ENCODE assay signal across 18 mouse cellular contexts in the genomic region with DNA sequence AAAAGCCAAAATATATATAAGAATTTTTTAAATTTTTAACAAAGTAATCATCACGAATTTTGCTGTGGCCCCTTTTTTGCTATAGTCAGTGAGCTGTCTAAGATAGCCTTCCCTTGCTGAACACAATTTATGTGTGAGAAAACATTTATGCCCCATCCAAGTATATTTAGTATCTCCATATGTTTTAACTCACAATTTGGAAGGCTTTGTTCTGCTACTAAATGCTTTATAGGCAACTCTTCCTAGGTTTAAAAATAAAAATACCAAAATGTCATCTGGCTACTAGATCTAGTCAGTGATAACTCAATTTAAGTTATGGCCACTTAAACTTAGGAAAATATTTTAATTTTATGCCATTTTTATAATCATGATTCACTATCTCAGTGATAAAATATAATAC.
DNase-seq lines count a peak whose midpoint lies in the region; ATAC-seq and TF ChIP-seq lines count a peak whose summit lies in the region.
"Had no signal": no experiment of that assay in that cellular context is flagged by ENCODE, and none has a peak within 500 bp of the region (broad histone marks: within the 10 kb centered on the region; RNA-seq: fewer than 3 reads in every experiment).

No protein-coding gene starts in this region.

- intact Hi-C loops in left cerebral cortex, postnatal 36 days (cut with DNase I) = no loop called here

- no peaks in the 10 kb centered on the region for H3K9me3 ChIP-seq in kidney, embryonic 14.5 days (ENCODE audit: control insufficient read depth, low read length)
- no peaks in the 10 kb centered on the region for H3K9me3 ChIP-seq in kidney, postnatal 0 days (replicated peaks; ENCODE audit: low read length)
- no peaks in the 10 kb centered on the region for H3K9me3 ChIP-seq in kidney, embryonic 15.5 days (replicated peaks)
- H3K9me3 ChIP-seq: embryonic facial prominence, embryonic 10.5 days; embryonic facial prominence, embryonic 12.5 days; forebrain, embryonic 13.5 days; forebrain, embryonic 15.5 days had no signal

- H3K9ac ChIP-seq in kidney, embryonic 14.5 days (ENCODE audit: low read depth, low read length) = no peak overlapping the region
- H3K9ac ChIP-seq in kidney, postnatal 0 days (ENCODE audit: low read depth, low read length) = no peak overlapping the region
- no peak overlapping the region for H3K9ac ChIP-seq in kidney, embryonic 15.5 days
- H3K9ac ChIP-seq: embryonic facial prominence, embryonic 12.5 days; forebrain, embryonic 13.5 days; forebrain, embryonic 15.5 days had no signal

- DNase-seq in kidney, adult 11 months = no peak
- peak; percentile 81 for DNase-seq in kidney, postnatal 0 days (ENCODE audit: low spot score)
- peak; percentile 29 for DNase-seq in telencephalon, adult 2 months (ENCODE audit: low read depth, low spot score)
- no peak for DNase-seq in left cerebral cortex, postnatal 36 days (ENCODE audit: low spot score in 2 of 2)
- DNase-seq: adrenal gland, adult 2 months; adrenal gland, postnatal 10 days; adrenal gland, postnatal 25 days; cerebellum, adult 11-12 months; cerebellum, adult 2 months; cerebellum, adult 9-10 months; cerebellum, postnatal 10 days; cerebellum, postnatal 25 days had no signal

- H3K36me3 ChIP-seq in kidney, embryonic 14.5 days (ENCODE audit: control insufficient read depth, insufficient read depth, low read length) = no peaks in the 10 kb centered on the region
- no peaks in the 10 kb centered on the region for H3K36me3 ChIP-seq in kidney, postnatal 0 days (ENCODE audit: insufficient read depth, low read length)
- no peaks in the 10 kb centered on the region for H3K36me3 ChIP-seq in kidney, embryonic 15.5 days
- H3K36me3 ChIP-seq: embryonic facial prominence, embryonic 10.5 days; embryonic facial prominence, embryonic 12.5 days; forebrain, embryonic 15.5 days had no signal

- no peaks in the 10 kb centered on the region for H3K27me3 ChIP-seq in kidney, embryonic 14.5 days (ENCODE audit: control insufficient read depth, insufficient read depth, low read length)
- H3K27me3 ChIP-seq in kidney, postnatal 0 days (ENCODE audit: insufficient read depth, low read length) = no peaks in the 10 kb centered on the region
- no peaks in the 10 kb centered on the region for H3K27me3 ChIP-seq in kidney, embryonic 15.5 days
- H3K27me3 ChIP-seq: embryonic facial prominence, embryonic 12.5 days; forebrain, embryonic 13.5 days; forebrain, embryonic 15.5 days had no signal

- no peak overlapping the region for H3K4me3 ChIP-seq in kidney, embryonic 14.5 days (ENCODE audit: low read length)
- no peak overlapping the region for H3K4me3 ChIP-seq in kidney, postnatal 0 days (replicated peaks; ENCODE audit: low read depth, low read length)
- H3K4me3 ChIP-seq in kidney, embryonic 15.5 days (replicated peaks) = no peak overlapping the region
- H3K4me3 ChIP-seq: embryonic facial prominence, embryonic 10.5 days; embryonic facial prominence, embryonic 12.5 days; forebrain, embryonic 13.5 days; forebrain, embryonic 15.5 days had no signal

- no peaks in the 10 kb centered on the region for H3K4me1 ChIP-seq in kidney, embryonic 14.5 days (ENCODE audit: control insufficient read depth, insufficient read depth, low read length)
- H3K4me1 ChIP-seq in kidney, postnatal 0 days (replicated peaks; ENCODE audit: insufficient read depth, low read length) = no peaks in the 10 kb centered on the region
- H3K4me1 ChIP-seq in kidney, embryonic 15.5 days = 0 out of 2 replicates have a peak, but pooled peaks cover 4% of the 10 kb centered on the region
- H3K4me1 ChIP-seq: embryonic facial prominence, embryonic 10.5 days; embryonic facial prominence, embryonic 12.5 days; forebrain, embryonic 13.5 days; forebrain, embryonic 15.5 days had no signal

- no peak overlapping the region for H3K27ac ChIP-seq in kidney, embryonic 14.5 days (ENCODE audit: low read depth, low read length)
- H3K27ac ChIP-seq in kidney, postnatal 0 days = no peak overlapping the region
- H3K27ac ChIP-seq in kidney, embryonic 15.5 days = no peak overlapping the region
- H3K27ac ChIP-seq: embryonic facial prominence, embryonic 10.5 days; embryonic facial prominence, embryonic 12.5 days; forebrain, embryonic 13.5 days; forebrain, embryonic 15.5 days had no signal

- WGBS in kidney, embryonic 14.5 days = 63% methylated on average over 1 of the region's 1 CpGs
- WGBS in kidney, postnatal 0 days = 63% methylated on average over 1 of the region's 1 CpGs
- 54% methylated on average over 1 of the region's 1 CpGs for WGBS in kidney, embryonic 15.5 days

- TF ChIP-seq CTCF in kidney, postnatal 0 days (IDR thresholded peaks at IDR 0.05; ENCODE audit: low read depth) = no peak

- ATAC-seq in kidney, embryonic 14.5 days (ENCODE audit: low FRiP score, low TSS enrichment) = 0 out of 2 replicates have a peak, but pooled peaks have one; percentile 43
- no peak for ATAC-seq in kidney, postnatal 0 days (replicated peaks; ENCODE audit: low FRiP score, low read depth)
- no peak for ATAC-seq in kidney, embryonic 15.5 days (replicated peaks; ENCODE audit: low FRiP score)
- ATAC-seq: forebrain, embryonic 13.5 days; forebrain, embryonic 15.5 days had no signal

- H3K4me2 ChIP-seq in kidney, embryonic 14.5 days (replicated peaks; ENCODE audit: low read depth, low read length) = no peak overlapping the region
- H3K4me2 ChIP-seq in kidney, postnatal 0 days (ENCODE audit: low read length) = no peak overlapping the region
- no peak overlapping the region for H3K4me2 ChIP-seq in kidney, embryonic 15.5 days
- H3K4me2 ChIP-seq: embryonic facial prominence, embryonic 12.5 days; forebrain, embryonic 13.5 days; forebrain, embryonic 15.5 days had no signal

Comparison
In these comparisons a context has a peak if more than half of its experiments do, and no peak if none do; other contexts are left out.
1. DNase-seq: peak in kidney, postnatal 0 days (single experiment) and telencephalon, adult 2 months (single experiment); none in kidney, adult 11 months (single experiment) and left cerebral cortex, postnatal 36 days (0 of 2).